Mouse (Mus musculus): ENCODE measurements around the gene Crebrf.

Gene Crebrf

DNA sequence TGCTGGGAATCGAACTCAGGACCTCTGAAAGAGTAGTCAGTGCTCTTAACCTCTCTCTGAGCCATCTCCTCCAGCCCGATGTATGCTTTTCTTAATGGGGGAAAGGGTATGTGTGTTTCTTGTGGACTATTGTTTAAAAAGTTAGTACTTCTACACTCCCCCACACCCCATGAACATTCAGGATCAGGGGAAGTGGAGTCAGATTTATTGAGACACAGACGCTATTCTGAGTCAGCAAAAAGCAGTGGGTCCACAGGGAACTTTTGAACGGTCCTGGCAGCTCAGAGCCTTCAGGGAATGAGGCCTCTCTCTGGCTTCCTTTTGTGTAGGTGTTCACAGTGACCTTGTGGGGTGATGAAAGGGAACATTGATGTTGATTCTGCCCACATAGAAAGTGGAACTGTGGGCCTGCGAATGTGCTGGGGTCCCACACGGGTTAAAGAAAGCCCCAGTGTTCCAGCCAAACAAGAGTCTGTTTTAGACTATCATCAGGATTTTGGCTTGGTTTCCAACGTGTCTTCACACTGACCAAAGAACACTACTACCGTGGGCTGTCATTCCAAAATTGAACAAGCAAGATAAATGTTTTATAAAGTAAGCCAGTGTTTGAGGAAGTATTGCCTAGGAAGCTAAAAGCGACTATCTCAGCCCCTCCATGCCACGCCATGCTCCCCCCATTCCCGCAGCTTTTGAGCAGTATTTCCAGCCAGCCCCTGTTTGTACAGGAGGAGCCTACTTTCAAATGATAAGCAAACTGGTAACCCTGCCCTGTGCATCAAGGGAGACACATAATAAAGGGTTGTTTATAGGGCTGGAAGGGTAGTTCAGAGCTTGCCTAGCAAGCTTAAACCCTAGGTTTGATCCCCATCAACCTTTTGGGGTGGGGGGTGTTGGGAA lies 9.7 kb upstream of the Crebrf start:
- DNase-seq (ENCODE audit: low read depth, low spot score) = no peak

DNA sequence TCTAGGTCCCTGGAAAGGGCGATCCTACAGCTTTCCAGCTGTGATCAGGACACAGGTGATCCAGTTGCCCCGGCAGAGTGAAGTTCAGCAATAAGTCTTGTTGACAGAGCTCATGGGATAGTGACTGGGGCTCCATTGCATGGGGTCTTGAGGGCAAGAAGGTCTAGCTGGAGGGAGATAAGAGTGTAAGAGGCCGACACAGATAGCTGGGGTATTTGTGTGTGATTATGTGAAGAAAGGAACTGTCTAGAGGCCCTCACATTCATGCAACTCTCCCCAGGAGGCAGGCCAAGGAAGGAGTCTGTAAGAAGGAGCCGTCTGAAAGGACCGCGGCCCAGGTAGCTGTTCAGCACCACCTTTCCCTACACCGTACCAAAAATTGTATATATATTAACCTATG lies 8.4 kb upstream of the Crebrf start:
- no peak for DNase-seq (ENCODE audit: low read depth, low spot score)

DNA sequence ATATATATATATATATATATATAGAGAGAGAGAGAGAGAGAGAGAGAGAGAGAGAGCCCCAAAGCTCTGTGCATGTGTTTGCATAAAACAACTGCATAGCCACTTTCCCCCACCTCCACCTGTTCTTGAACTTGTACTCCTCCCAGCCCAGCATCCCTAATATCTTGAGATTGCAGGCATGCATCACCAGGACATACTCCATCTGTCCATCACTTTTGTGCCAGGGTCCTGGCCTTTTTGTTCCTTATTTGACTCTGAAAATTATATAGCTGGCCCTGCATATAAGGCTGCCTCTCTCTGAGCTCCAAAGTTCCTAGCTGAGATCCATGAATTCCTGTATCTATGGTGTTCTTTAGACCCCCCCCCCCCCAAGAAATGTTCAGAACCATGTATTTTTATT lies 7.0 kb upstream of the Crebrf start:
- no peak for DNase-seq (ENCODE audit: low read depth, low spot score)

DNA sequence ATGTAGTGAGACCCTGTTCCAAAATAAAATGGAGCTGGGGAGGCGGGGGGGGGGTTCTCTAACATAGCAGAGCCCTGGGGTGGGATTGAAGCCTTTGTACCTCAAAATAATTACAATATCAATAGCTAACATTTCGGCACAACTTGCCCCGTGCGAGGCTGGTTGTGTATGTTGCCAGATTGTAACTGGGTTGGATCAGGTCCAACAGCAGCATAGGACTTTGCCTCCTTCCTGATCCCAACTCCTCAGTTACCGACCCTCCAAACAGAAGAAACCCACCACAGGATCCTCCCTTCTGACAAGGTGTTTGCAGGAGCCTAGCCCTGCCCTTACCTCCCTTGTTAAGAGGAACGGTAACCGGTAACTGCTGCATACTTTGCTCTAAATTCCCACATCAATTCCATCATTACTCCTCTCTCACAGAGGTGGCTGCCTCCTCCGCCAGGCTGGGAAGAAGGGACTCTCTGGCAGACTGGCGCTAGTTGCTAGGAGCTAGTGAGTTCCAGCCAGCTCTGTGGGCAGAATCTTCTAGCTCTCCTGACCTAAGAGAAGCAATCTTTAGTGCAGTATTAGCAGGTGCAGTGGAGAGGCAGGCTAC lies 6.4 kb upstream of the Crebrf start:
- no peak for DNase-seq (ENCODE audit: low read depth, low spot score)

DNA sequence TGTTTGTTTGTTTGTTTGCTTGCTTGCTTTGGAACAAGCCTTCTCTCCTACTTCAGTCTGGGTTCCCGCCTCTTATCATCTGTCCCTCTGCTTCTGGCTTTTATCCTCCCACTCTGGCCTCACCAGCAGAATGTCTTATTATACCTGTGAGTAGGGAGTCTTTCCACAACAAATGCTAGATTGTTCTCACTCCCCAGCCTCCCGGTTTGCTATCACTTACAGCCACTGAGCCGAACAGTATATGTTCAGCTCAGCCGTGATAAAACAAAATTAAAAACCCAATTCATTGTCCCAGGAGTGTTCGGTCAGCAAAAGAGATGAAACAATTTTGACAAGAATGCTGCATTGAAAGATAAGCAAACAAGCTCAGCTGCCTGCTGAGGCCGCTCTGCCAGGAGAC lies 5.4 kb upstream of the Crebrf start:
- no peak for DNase-seq (ENCODE audit: low read depth, low spot score)

DNA sequence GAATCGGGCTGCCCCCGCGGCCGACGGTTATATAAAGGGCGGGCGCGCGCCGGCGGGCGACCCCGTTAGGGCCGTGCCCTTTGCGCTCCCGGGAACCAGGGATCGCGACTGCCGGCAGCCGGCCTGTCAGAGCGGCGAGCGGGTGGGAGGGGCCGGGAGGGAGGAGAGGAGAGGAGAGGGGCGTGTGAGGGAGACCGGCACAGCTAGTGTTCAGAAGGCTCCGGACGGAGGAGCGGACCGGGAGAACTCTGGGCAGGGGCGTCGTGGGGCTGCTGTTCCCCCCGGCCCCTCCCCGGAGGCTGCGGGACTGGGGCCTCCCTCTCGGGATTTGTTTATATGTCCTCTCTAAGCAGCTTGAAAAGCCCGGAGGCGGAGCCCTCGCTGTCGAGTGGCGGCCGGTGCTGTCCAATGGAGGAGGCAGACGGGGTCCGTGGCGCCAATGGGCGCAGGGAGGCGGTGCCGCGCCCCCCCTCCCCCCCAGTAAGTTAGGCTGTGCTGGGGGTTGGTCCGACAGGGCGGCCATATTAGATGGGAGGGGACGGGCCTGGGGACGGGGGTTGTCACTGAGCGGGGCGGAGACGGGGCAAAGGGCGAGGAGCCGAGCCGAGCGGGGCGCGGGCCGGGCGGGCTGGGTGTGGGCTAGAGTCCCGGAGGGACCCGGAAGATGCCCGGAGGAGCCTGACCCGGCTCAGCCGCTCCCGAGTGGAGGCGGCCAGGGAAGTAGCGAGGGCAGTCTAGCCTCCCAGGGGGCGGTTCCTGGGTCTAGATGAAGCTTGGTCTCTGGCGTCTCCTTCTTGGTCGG lies 667 bp downstream of the Crebrf start:
- DNase-seq (ENCODE audit: low read depth, low spot score) = peak; percentile 100

DNA sequence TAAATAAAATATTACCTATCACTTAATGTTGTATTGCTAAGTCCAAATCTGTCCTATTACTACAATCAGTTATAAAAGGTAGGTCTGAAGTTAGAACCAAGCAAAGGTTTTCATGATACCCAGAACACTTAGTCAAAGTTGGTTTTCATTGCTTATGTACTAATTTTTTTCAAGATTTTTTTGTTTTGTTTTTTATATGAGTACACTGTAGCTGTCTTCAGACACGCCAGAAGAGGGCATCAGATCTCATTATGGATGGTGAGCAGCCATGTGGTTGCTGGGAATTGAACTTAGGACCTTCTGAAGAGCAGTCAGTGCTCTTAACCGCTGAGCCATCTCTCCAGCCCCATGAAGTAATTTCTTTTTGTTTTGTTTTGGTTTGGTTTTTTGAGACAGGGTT lies 2.4 kb downstream of the Crebrf start:
- no peak for DNase-seq (ENCODE audit: low read depth, low spot score)

DNA sequence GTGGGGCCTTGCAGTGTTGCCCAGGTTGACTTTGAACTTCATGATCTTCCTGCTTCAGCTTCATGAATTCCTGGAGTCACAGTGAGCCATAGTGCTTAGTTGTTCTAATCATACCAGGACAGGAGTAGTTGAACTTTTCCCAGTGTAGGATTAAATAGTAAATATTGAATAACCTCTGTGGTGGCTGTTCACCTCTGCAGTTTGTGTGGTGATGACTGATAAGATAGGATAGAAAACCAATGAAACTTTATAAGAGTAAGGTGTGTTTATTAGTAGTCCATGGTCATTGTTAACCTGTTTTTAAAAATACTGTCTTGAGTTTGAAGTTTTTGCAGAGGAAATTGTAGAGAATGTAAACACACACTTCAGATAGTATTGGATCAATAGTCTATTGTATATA lies 4.0 kb downstream of the Crebrf start:
- no peak for DNase-seq (ENCODE audit: low read depth, low spot score)

DNA sequence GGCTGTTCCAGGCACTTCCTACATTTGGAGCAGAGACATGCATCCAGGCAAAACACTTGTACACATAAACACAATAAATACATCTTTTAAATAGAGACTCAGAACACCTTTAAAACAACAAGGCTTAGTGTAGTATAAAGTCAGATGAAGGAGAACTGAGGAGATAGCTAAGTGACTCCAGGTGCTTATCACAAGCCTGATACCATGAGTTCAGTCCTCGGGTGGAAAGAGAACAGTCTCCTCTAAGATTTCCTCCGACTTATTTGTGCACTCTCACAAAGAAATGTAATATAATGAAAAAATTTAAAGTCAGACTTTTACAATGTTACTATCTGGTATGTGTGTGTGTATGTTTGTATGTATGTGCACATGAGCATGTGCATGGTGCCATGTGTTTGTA lies 6.4 kb downstream of the Crebrf start:
- no peak for DNase-seq (ENCODE audit: low read depth, low spot score)

DNA sequence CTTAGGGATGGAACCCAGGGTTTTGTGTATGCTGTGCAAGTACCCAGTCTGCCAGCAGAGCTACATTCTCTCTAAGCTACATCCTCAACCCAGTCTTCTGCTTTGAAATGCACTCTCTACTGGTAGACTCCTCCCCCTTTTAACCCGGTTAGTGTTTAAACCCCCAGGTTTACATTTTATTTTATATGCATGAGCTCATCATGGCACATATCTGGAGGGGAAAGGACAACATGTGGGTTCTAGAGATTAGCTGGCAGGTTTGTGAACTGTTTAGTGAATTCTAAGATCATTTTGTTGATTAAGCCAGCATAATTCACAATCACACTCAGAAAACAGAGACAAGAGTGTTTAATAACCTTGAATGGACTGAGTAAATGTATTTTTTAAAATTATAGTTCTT lies 9.3 kb downstream of the Crebrf start:
- no peak for DNase-seq (ENCODE audit: low read depth, low spot score)

DNA sequence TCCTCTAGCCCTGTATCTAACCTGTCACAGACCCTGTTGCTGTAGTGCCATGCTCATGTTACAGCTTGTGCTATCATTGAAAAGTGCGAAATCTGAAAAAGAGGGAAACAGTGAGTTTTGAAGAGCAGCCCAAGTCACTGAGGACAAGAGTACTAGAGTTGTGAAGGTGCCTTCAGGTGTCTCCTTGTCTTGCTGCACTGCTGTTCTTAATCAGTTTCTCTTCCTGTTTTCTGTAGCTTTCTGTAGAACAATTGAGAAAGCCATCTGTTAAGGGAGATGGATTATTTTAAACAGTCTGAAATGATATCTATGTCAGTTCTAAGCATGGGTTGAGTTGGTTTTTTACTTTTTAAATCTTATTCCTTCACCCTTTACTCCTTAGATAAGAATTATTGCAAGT lies 11.2 kb downstream of the Crebrf start:
- no peak for DNase-seq (ENCODE audit: low read depth, low spot score)

DNA sequence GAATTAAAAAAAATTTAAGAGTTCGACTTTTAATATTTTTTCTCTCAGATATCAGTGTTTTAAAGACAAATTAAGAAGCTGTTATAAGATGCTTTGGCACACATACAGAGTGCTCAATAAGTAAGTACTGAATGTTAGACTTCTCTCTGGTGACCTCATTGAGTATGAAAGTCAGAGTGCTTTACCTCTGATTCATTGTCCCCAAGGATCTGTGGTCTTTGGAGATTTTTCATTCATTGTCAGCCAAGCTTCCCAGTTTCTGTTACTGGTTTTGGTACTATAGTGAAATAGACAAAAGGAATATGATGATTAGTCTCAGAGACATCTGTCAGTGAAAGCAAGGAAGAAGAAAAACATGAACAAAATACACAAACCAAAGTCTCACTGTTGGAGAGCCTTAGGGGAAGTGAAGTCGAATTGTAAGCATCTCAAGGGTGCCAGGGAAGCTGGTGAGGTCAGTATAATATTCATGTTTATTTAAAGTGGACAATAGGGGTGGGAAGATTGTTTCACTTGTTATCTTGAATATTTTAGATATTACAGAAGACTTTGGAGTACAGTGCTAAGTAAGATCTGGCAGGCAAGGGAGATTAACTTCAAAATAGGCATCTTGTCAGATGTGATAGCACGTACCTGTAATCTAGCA lies 11.8 kb downstream of the Crebrf start:
- DNase-seq (ENCODE audit: low read depth, low spot score) = no peak

DNA sequence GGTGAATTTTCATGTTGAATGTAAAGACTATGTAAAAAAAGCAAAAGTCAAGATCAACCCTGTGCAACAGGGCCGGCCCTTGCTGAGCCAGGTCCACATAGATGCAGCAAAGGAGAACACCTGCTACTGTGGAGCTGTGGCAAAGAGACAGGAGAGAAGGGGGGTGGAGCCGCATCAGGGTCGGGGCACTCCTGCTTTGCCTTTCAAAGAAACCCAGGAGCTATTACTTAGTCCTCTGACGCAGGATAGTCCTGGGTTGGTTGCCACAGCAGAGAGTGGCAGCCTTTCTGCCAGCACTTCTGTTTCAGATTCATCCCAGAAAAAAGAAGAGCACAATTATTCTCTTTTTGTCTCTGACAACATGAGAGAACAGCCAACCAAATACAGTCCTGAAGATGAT lies 27.1 kb downstream of the Crebrf start:
- DNase-seq (ENCODE audit: low read depth, low spot score) = no peak

DNA sequence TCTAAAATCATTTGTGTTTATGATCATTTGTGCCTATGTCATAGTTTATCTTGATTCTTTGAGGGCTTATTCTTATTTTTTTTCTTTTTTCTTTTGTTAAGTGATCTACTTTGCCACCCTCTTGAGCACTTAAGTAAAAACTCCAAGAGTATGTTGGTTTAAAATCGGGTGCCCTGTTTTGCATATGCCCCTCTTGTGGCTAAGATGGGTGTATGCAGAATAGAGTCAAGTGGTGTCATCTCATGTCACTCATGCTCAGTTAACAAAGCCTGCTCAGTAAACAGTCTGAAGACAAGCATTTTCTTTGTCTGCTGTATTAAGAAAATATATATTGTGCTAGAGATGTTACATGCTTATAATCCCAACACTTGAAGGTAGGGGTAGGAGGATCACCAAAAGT lies 27.8 kb downstream of the Crebrf start:
- DNase-seq (ENCODE audit: low read depth, low spot score) = no peak

DNA sequence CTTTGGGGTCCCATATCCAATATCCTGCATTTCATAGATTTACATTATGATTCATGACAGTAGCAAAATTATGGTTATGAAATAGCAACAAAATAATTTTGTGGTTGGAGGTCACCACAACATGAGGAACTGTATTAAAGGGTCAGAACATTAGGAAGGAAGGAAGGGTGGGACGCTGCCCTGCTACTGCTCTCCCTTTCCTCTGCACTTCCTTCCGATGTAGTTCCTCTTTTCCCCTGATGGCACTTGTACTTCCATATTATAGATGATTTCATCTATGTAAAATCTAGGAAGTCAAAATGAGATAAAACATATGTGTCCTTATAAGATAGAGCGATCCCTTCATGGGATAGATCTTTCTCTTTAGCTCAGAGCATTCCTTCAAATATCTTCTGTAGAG lies 34.5 kb downstream of the Crebrf start:
- DNase-seq (ENCODE audit: low read depth, low spot score) = no peak

DNA sequence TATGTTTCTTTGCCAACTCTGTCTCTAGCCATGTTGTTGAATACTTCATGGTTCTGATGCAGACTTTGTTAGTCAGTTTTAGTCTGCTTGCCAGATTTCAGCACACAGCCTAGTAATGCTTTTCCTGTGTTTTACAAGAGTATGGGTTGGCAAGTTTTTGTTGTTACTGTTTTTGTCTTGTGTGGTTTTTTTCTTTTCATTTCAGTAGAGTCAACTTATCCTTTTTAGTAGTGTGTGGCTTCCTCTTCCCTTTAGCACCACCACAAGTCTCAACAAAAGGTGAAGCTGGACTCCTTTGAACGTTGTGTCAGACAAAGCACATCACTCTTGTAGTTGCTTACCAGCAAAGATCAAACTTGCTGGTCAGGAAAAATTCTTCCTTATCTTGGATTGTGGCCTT lies 36.8 kb downstream of the Crebrf start:
- DNase-seq (ENCODE audit: low read depth, low spot score) = no peak

DNA sequence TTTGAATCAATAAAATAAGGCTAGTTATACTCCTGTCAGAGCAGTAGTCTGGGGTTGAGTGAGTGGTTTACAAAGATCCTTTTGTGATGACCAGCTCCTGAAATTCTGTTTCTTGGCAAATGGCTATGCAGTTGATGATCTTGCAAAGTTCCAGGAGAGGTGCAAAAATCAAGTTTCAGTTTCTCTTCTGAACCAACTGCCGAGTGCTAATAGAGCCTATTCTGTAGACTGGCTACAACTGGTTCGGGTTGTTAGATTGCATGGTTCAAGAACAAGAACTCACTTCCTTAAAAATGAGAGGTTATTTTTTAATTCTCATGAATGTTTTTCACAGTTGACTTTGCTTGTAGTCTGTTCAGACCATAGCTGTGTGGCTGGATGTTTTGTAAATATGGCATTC lies 38.0 kb downstream of the Crebrf start:
- DNase-seq (ENCODE audit: low read depth, low spot score) = no peak

DNA sequence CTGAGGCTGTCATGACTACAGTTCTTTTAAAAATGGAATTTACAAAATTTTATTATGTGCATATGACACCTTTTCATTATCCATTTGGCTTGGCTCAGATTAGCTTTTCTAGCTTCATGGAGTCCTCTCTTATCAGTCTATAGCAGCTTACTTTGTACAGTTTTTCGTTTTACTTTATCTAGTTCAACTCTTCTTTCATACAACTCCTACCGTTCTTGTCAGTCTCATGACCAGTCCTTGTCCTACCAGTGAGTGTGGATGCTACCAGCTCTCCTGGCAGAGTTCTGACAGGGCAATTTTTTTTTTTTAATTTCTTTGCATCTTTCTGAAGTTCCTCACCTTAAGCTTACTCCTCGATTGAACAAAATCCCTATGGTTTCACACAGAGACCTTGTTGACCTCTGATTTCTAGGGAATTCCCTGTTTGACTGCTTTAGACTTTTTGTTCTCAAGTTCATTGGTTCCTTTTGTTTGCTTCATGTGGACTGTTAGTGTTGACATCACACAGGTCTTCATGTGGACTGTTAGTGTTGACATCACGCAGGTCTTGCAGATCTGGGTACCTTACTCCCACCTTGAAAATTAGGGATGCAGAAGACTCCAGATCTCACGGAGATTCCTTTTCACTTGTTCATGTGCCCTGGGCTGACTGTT lies 51.8 kb downstream of the Crebrf start:
- DNase-seq (ENCODE audit: low read depth, low spot score) = no peak

DNA sequence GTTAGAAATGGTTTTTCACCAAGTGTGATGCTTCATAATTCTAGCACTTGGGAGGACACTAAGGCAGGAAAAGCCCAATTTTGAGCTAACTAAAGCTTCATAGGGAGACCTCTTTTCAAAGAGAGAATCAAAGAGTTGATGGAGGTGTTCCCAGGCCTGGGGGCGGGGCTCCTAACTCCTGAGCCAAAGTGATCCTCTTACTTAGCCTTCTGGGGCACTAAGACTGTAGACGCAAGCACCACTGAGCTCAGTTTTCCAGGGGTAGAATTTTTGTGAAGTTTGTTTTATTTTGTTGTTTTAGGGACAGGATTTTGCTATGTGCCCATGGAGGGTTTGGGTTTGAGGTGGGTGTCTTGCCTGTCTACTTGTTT lies 52.3 kb downstream of the Crebrf start:
- no peak for DNase-seq (ENCODE audit: low read depth, low spot score)

DNA sequence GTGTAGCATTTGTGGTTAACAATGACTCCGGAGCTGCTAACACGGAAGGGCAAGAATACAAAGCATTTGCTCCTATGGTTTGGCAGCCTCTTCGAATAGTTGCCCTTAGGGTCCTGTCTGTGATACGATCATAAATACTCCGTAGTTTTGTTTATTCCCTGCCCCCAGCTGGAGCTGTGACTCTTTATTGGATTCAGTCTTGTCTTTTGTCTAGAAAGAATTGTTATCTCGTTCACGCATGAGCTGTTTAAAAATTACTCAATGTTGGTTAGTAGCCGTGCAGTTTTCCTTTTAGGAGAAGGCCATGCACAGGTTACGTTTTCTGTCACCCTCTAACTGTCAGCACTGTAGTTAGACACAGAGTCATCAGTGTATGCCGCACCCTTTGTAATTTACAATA lies 60.8 kb downstream of the Crebrf start:
- peak; percentile 14 for DNase-seq (ENCODE audit: low read depth, low spot score)

DNA sequence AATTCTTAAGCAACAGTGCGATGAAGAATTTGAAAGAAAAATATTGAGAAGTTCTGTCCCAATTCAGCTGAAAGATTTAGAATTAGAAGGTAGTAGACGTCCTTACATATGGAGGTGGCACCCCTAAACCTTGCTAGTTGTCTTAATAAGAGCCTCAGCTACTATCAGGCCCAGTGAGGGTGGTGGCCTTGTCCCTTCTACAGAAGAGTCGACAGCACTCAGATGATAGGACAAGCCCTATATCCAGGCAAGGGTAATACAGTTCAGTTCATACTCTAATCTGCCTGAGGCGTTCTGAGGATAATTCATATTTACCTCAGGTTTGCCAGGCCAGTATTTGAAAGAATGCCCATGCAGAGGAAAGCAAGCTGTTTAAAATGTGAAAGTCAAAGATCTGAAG lies 62.6 kb downstream of the Crebrf start:
- no peak for DNase-seq (ENCODE audit: low read depth, low spot score)
